Mouse (Mus musculus) cerebellum, postnatal 25 days (tissue): ENCODE measurements around the gene Tcf7l2.
A peak's percentile ranks its signal among the peaks of the same experiment; 100 is the strongest.

Source experiments
- DNase-seq, 2 experiments: peaks; one replicate each; pipeline ENCODE4 v3.0.0; 2021; ENCODE audit warnings: mixed read lengths in 2 of 2

Tcf7l2 gene

DNA sequence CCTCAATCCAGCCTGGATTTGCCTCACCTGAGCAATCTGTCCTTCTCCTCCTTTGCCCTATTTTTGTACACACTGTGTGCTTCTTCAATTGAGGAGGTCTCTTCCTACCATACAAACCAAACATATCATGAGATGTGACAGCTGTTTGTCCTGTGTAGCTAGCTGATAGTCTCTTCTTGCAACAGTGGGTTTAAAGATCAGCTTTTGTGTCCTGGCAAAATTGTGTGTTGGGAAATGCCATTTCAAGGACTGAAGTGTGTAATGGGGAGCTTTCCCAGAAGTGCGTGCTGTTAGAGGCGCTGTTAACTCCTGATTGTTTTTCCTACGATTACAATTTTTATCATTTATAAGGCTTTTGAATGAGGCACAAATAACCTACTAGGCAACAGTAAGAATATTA is 174.6 kb downstream of the Tcf7l2 start:
- DNase-seq = no peak

DNA sequence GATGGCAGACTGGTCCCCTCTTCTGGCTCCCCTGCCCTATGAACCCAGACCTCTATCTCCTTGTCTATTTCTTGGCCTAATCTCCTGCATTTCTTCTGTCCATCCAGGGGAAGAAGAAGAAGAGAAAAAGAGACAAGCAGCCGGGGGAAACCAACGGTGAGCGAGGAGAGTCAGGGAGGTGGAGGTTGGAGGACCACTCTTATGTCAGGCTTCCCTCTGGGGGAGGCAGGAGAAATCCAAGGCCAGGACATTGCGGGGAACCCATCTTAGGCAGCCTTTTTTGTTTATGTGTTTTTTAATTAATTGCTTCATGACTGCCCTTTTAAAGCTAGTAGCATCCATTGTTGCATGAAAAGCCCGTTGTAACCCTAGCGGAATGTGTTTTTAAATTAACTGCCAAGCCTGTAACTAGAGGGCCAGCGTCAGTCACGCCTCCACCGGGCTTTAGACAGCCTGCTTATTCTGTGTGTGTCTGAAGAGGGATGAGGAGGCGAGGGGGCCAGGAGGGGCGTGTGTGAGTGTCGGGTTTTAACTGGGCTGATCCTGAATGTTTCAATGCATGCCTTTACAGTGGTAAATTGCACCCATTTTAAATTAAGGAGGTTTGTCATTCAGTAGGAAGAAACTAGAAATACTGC is 182.3 kb downstream of the Tcf7l2 start:
- no peak for DNase-seq

DNA sequence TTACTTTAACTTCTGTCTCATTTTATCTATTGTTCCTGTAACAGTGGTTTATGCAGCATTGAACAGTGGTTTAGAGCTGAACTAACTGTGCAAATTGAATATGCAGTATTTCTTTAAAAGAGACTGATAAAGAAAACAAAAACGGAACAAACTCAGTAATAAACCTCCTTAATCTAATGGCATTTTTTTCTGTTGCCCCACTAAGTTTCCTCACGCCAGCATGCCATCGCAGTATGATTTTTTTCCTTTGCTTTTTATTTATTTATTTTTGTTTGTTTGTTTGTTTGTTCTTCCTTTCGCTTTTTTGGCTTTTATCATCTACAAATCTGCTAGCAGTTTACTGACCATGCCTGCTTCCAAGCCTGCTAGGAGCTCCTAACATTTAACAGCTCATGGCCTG is 183.2 kb downstream of the Tcf7l2 start:
- DNase-seq = no peak

DNA sequence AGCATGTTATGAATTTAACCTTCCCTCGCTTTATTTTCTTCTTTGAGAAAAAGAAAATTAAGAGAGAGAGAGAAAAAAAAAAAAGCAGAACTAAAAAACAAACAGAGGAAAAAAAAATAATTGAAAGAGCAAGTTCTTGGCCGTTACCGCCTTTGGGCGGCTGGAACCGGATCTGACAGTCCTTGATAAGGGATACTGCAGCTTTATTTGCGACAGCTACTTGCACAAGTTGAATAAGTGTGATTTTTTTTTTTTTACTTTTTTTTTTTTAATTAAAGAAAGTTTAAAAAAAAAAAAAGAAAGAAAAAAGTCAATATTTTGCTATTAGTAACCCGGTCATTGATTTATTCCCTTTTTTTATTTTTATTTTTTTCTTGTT is 183.8 kb downstream of the Tcf7l2 start:
- no peak for DNase-seq

DNA sequence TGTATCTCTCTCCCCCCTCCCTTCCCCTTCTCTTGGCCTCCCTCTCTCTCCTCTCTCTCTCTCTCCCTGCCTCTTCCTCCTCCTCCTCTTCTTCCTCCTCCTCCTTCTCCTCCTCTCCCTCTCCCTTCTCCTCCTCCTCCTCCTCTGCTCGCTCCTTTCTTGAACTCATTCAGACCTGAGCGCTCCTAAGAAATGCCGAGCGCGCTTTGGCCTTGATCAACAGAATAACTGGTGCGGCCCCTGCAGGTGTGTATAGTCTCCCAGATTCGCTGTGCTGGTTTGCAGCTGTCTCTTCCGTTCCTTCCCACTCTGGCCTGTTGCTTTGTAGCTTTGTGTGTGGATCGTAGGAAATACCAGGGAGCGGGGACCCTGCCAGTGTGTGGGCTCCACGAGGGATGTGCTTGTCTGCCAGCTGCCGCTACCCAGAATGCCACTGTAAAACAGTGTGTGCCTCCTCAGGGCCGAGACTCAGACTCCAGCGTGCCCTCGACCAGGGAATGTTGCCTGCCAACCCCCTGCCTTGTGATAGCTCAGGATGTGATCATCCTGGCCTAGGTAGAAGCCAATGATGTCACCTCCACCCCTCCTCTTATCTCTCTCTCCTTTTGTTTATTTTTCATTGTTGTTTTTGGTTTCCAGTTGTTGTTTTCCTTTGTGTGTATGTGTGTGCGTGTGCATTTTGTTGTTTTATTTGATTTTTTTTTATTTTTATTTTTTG is 184.3 kb downstream of the Tcf7l2 start:
- no peak for DNase-seq

DNA sequence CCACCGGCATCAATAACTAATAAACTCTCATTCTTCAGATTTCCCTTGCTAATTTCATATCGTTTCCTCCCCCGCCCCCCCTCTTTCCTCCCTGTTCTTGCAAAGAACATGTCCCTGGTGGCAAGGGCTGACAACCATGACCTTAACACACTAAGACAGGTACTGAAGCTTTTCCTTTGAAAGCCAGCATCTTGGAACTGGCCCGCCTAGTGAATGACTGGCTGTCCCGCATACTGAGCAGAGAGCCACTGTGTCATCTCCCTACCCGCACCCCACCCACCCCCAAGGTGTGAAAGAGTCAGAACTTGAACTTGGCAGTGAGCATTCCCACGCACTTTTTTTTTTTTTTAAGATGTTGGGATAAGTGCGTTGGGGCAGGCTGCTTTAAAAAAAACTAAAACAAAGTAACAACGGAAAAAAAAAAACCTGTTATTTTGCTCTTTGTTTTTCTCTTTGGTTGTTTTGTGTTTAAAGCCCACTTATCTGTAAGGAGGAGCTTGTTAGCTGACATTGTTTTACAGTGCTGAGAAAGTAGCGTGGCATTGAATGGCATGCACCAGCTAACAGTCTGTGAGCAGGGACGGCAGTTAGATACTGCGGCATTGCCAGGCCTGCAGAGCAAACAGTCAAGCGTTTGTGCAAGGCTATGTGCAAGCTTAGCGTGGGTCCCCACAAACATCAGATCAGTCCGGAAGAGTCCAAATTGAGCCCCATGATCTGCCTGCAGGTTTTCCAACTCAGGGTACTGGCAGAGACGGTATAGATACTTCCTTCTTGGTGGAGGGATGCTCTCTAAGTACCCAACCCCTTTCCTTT is 185.4 kb downstream of the Tcf7l2 start:
- DNase-seq = no peak

DNA sequence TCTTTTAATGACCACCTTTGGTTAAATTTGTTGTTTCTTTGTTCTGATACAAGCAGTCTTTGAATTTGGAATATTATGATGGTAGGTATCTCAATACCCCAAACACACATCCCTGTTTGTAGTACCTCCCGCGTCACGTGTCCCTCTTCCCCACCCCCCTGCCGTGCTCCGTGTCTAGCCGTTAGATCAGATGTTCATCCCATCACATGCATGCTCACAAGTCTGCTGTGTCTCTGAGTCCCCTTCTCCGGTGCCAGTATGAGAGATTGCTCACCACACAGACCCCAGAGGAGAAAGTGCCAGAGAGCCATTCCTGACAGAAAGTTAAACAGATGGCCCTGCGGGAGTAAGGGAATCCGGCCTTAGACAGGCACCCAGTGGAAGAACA is 186.0 kb downstream of the Tcf7l2 start:
- DNase-seq = no peak

DNA sequence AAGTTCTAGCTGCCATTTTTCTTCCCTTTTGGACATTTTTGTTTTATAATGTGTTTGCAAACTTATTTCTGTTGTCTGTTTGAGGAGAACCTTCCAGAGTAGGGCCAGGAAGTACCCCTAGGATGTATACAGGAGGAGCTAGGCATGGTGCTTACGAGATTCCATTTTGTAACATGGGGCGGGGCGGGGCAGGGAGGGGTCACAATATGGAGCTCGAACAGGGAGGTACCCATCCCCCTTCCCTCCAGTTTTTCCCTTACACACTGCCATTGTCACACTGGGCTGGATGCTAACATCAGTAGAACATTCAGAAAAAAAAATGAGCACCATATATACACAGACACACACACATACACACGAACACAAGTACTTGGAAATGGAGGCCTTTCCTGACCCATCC is 187.1 kb downstream of the Tcf7l2 start:
- DNase-seq = no peak

DNA sequence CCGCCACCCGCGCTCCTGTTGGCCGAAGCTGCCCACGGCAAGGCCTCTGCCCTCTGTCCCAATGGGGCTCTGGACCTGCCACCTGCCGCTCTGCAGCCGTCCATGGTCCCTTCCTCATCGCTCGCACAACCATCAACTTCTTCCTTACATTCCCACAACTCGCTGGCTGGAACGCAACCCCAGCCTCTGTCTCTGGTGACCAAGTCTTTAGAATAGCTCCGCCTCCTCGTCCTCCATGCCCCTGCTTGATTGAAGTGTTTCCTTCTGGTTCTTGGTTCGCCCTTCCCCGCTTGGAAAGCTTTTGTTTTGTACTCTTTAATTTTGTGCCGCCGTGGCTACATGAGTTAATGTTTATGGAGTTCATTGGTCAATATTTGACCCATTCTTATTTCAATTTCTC is 190.0 kb downstream of the Tcf7l2 start:
- no peak for DNase-seq

DNA sequence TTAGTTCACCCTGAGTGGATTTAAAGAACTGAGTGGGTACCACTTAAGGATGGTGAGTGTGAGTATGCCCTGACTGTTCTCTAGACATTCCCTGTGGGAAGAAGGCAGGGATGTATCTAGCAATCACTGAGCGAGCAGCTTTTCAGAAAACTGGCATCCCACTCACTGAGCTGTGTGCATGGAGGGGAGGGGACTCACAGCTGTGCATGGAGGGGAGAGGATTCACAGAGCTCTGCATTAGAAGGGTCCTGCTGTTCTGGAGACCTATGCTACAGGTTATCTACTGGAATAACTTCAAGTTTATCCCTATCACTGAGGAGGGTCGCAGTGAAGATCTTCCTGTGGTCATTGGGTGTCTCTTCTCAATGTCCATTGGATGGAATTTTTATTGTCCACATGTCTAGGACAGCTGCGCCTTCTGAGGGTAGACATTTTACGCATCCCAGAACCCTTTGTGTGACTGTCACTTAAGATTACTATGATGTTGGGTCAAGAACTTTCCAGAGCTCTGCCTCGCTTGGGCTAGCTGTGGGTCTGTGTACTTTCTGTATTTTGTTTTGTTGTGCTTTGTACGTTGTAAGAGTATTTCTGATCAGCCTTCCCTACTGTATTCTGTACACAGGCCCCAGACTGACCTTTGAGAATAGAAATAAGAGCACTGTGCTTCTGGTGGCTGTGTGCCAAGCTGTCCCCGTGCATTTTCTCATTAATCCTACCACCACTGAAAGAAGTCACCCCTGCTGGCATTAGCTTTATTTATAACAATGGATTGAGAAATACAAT is 192.5 kb downstream of the Tcf7l2 start:
- no peak for DNase-seq

DNA sequence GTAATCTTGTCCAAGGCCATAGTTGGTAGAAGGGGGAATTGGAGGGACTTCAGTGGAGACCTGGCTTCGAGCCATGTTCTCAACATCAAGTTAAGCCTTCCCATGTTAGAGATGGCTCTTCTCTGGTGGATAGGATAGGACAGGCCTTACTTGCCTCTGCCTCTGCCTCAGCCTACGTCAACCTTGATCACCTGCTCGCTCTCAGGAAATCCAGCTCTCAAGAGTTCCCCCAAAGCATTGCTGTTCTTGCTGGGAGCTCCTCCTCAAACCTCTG is 193.0 kb downstream of the Tcf7l2 start:
- DNase-seq = no peak

DNA sequence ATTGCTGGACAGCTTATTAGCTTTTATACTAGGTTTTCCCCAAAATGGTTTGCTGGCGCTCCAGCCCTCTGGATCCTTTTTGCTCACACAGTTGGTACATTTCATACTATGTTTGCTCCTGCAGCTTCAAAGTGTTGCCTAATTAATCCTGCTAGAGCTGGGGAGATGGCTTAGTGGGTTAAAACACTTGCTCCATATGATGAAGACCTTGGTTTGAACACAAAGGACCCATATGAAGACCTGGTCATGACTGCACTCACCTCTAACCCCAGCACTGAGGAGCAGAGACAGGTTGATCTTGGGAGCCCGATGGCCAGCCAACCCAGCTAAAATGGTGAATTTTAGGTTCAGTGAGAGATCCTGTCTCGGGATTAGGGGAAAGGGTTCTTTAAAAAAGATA is 195.4 kb downstream of the Tcf7l2 start:
- DNase-seq = no peak

DNA sequence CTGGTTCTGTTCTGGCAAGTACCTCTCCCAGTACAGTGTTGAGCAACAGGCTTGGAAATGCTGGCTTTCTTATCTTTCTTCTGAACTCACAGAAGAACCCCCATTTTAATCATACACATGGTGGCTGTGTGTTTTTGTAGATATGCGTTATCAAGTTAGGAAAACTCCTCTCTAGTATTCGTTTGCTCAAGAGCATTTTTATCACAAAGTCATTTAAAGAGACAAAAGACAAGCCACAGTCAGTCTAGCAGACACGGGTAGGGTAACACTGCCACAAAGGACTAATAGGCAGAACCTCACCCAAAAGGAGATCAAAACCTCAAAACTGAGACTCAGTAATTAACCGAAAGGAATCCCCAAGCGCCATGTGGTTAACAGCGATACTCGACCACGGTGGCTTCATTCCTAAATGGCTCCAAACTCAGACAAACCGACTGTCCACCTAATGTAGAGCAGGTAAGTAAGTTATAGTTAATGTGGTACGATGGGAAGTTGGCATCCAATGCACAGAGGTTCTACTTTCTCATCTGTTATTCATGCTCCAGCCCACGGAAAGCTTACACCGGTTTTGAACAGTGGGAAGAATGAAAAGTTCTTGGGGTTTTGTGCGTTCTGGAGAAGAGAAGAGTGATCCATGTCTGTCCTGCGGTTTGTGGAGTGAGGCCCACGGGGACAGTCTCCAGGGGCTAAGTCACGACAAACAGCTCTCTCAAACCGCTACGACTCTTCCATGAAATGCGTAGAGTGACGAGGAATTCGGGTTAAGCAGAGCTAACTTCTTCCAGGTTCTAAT is 196.8 kb downstream of the Tcf7l2 start:
- DNase-seq = no peak

DNA sequence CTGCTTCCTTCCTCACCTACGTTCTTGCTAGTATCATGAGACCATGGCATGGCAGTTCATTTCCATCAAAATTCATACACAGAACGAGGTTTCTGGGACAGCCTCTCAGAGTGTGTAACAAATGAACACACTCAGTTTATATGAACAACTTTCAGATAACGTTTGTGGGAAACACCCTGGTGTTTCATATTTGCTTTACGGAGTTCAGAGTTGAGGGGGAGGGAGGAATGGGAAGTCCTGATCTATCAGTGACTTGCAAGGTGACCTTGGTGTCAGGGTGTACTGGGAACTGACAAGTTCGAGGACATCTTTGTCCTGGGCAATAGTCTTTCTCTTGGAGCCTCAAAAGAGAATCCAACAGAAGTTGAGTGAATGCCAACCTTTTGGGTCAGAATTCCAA is 197.5 kb downstream of the Tcf7l2 start:
- DNase-seq = no peak

DNA sequence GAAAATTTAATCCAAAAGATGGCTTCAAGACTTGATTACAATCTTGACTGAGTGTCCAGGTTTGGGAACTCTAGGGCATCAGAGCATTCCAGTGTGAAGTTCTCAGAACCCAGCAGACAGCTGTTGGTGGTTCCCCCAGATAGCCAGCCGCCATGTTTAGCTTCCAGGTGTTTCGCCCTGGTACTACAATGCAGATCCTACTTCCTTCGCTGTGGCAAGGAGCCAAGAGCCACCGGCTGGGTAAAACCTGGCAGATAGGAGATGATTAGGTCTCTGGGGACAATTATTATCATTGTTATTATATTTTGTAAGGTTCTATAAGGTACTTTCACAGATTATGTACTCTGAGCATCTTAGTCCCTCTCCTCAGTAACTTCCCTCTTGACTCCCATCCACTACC is 198.1 kb downstream of the Tcf7l2 start:
- no peak for DNase-seq

DNA sequence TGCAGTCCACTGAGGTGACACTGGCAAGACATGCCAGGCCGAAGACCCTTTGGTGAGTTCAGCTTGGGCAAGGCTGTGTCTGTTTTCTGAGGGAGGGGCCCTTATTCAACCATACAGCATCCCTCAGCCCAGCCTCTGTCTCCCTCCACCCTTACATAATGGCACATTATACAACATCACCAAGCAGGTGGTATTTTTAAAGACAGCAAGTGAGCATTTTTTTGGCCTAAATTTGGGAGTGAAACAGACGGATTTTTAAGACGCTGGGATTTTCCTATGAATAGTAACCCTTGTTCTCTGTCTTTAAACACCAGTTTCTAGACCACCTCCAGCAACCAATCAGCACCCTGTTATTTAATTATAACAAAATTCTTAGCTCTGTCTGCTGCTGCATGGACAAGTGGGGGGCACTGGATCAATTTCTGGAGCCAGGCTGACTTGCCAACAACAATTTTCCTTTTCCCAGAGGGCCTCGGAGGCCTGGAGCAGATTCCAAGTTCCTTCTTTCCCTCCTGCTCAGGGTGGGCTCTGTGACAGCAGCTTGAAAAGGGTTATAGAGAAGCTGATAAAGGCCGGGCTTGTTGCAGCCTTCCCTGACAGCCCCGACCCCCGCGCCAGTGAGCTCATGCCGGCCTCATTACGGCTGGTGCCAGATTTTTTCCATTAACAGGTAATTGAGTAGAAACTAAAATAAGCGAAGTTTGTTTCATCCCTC is 199.1 kb downstream of the Tcf7l2 start:
- no peak for DNase-seq

DNA sequence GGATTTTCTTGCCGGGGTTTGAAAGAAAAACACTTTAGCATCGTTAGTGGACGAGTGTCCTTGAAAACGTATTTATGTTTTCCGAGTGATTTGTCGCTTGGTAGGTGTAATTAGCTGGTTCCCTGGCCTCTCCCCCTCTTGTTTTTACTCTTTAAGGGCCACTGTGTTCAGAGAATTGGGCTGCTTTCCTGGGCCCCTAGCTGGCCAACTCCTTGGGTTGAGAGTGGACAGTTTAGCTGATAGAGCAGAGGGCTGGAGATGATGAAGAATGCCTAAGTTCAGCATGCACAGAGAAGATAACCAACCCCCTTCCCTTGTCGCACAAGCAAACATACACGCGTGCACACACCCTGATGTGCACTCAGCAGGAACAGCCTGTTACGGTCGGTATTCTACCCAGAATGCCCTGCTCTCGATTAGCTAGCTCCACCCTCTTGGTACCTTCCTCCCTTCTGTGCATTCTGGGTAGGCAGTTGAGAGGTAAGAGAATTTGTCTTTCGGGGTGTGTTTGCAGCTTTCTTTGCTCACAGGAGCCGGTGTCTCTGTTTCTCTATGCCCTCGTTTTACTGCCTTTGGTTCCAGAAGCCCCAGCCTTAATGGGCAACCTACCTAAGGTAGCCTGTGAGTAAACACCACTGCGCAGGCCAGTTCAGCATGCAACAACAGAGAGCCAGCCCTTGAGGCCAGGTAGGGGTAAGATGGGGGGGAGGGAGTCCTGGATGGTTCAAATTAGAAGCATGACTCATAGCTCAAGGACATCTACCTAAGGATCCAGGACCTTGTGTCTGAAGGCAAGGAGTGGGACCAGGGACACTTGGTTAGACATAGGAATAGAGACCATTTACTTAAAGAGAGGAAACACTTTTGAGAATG is 199.9 kb downstream of the Tcf7l2 start:
- DNase-seq = no peak

DNA sequence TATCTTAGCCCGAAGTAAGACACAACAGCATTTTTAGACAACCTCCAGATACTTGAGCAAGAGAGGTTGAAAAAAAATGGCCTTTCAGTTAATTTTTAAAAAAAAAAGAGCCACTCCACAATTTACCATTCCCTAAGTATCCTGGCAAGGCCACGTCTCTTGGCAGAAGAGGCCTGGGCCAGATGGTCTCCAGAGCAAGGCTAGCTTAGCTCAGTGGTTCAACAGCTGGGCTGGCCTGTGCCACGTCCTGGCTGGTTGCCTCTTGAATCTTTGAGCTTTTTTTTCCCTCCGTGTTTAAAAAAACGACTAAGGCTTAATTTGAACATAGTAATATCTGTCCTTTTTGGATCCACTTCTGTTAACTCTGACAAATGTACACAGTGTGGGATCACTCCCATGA is 209.8 kb downstream of the Tcf7l2 start:
- DNase-seq = peak; percentile 19 to 51

DNA sequence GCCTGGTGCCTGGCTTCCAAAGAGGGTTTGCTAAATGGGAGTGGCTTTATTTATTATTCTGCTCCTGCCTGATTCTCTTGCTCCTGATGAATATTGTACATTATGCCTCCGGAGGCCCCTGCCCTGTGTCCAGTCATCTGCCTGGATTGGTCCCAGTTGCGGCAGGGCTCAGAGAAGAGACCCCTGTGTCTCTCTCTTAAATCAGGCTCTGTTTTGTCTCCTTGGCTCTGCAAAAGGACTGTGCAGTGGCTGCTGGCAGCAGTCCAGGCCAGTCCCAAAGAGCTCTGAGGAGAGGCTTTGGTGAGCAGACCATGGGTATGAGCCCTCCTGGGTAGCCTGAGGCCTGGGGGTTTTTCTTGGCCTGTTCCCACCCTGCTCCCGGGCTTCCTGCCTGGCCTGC is 211.6 kb downstream of the Tcf7l2 start:
- DNase-seq = peak; percentile 32 to 71

DNA sequence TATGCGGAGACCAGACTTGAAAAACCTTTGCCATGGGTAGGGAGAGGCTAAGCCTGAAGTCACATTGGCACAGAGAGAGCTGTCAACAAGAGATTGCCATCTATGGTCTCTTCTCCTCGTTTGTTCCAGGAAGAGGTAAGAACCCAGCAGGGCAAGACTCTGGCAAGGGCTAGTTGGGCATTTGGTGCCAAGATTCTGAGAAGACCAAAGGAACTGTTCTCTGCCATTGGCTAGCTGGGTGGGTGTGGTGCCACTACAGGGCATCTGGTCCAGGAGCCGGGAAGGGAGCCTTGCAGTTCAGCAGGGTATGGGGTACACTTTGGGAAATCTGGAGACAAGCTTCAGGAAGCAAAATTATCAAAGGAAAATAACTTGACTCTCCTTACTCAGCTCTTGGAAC is 213.5 kb downstream of the Tcf7l2 start:
- peak in 1 of 2 experiments; percentile 23 for DNase-seq

DNA sequence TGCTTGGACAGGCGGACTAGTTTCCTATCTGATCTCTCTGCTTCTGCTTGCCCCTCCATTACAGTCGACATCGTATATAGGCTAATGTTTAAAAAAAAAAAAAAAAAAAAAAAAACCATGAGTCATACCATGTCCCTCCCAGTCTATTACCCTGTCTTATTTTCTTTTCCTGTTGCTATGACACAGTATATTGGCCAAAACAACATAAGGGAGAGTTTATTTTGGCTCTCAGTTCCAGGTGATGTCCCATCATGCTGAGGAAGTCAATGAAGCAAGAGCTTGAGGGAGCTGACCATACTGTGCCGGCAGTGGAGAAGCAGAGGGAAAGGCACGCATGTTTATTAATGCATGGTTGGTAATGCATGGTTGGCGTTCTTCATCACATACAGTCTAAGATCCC is 215.1 kb downstream of the Tcf7l2 start:
- no peak for DNase-seq
